Mouse (Mus musculus) cerebellum, postnatal 4 days (tissue): ENCODE results near the gene Nxf1.
A peak's percentile ranks its signal among the peaks of the same experiment; 100 is the strongest.
"Not testable (repeated sequence)": the region's sequence is repeated elsewhere in the genome, so short reads cannot be mapped to it uniquely, and the experiment has no call there.

ENCODE experiments used
- DNase-seq, 2 experiments: peaks; one replicate each; pipeline ENCODE4 v3.0.0; 2022; ENCODE audit warnings: low spot score in 2 of 2, mixed read lengths in 1 of 2

The Nxf1 gene

DNA sequence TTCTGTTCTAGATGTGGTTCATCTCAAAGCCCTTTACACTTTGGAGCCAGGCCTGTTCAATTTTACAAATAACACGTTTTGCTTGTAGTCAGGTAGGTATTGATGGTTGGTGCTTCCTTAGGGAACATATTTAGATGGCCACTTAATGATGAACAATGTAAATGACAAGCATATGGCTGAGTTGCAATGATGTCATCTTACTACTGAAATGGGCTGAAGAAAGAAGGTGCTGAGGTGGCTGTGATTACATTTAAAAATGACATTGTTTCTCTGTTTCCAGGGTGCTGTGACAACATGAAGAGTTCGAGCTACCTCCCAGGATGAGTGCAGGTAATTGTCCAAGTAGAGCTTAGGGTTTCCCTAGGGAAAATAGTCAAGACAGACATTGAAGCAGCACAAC, 32.5 kb upstream of the Nxf1 start:
- no peak for DNase-seq

DNA sequence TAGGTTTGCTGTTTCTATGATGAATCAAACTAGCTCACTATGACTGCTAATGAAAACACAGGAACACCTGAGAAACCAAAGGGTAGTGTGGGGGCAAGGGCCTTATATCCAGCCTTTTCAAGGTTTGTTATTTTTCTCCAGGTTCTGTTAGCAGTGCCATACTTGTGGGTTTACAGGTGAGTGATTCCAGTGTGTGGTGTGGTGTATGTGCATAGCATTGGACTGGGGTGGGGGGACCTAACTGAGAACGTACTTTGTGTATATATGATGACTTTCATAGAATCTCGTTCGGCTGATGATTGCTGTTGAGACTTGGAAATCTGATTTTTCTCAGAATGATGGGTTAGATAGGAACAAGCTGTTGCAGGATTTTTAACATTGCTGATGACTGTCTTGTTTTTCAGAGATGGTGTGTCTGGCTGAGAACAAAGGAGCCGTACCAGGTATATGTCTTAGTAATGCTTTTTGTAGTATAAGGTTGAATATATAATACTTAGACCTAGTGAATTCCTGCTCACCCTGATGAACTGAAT, 31.7 kb upstream of the Nxf1 start:
- no peak for DNase-seq

DNA sequence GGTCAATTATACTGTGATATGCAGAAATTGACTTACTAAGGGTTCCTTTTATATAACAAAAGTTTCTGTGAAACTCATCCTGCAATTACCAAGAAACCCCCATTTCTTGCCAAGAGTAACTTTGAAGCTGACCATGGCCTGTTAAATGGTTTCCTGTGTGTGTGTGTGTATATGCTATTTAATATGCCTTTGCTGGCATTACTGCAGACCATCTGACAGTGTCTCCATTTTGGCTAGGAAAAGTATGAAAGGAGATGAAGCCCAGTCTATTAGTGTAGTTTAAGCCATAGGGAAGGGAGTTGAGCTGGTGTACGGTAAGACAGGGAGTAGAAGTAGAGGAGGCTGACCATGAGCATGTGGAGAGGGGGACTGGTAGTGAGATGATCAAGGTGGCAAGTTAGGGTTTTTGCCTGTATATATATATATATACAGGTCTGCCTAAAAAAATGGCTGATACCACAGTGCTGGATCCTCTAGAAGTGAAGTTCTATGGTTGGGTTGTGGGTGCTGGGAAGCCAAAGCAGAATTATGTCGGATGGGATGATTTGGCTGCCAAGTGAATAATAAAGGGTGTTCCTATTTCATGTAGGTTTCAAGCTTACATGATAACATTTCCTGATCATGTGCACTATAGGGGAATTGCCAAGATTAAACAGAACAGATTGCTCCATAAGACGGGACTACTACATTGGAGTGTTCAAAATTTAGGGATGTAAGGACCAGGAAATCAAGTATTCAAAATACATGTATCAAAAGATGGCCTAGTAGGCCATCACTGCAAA, 30.1 kb upstream of the Nxf1 start:
- no peak for DNase-seq

DNA sequence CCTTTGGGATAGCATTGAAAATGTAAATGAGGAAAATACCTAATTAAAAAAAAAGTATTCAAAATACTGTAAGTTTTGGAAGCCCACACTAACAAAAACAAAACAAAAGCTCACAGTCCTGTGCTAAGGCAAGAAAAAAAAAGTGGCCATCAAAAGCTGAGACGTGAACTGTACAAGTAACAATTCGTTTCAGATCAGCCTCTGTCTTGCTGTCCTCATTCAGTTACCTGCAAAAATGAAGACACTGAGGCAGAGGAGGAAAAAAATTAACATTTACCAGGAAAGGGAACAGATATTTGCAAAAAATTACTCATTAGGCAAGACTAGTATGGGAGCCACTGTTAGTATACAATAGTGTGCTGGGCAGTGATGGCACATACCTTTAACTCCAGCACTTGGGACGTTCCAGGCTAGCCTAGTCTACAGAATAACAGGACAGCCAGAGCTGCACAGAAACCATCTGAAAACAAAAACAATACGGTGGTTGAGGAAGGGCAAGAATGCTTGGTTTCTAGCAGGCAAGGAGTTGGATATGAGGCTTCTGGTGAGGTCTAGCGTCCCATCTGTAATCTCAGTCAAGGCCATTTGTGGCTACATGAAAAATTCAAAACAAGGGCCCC, 29.3 kb upstream of the Nxf1 start:
- no peak for DNase-seq

DNA sequence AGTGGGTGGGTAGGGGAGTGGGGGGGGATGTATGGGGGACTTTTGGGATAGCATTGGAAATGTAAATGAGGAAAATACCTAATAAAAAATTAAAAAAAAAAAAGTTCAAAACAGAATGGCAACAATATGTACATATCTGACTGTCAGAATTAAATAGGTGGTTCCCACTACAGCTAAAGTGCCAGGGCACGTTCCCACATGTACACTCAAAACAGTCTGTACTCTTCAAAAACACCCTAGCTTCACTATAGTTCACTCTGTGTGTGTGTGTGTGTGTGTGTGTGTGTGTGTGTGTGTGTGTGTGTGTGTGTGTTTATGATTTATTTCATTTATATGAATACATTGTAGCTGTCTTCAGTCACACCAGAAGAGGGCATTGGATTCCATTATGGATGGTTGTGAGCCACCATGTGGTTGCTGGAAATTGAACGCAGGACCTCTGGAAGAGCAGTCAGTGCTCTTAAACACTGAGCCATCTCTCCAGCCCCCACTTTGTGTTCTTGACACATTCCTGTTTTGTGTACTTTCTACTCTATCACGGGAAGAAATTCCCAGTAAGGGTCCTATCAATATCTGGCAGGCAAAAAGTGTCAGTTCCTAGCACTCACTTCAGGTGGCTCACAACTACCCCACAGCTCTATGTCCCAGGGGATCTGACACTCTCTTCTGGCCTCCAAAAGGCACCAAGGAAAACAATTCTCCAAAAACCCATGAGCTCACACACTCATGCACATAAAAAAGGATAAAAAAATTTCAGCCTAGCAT, 28.4 kb upstream of the Nxf1 start:
- not testable (repeated sequence) for DNase-seq

DNA sequence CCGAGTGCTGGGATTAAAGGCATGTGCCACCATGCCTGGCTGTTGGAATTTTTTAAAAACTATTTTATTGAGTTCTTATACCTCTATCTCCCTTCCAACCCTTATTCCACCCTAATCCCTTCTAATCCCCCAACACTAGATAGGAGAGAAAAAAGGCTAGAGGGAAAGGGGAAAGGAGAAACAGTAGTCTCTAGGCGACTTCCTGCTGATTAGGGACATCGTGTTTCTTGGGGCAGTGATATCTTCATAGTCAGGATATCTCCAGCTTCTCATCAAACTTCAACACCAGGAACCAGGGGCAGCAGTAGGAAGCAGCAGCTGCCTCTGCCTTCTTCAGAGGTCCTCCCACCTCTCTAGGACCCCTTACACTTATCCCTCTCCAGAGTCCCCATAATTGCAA, 22.5 kb upstream of the Nxf1 start:
- no peak for DNase-seq

DNA sequence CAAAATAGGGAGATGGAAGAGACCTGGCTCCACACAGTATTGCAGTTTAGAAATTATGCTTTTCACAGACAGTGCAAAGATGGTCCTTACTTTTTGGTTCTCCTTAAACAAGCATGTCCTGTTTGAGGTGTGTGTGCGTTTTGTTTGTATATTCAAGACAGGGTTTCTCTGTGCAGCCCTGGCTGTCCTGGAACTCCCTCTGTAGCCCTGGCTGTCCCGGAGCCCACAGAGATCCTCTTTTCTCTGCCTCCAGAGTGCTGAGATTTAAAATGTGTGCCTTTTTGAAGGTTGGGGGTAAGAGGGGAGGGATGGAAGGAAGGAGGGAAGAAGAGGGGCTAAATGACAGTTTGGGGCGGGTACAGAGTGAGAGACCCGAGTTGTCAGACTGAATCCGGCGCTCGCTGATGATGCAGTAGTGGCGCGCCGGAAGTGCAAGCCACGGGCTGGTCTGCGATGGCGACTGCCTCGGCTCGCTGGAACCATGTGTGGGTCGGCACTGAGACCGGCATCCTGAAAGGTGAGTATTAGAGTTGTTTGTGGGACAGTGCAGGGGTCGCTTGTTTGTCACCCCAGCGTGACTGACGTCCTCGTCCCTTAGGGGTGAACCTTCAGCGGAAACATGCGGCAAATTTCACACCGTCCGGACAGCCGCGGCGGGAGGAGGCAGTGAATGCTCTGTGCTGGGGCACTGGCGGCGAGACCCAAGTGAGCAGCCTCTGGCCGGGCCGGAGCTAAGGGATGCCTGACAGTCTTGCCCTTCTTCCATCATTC, 21.3 kb upstream of the Nxf1 start, which contains the start of gene Wdr74:
Gene Wdr74 (plus strand): TSS at position 439 of the 771 bp plus-strand sequence.
- DNase-seq = peak; percentile 86 to 96

DNA sequence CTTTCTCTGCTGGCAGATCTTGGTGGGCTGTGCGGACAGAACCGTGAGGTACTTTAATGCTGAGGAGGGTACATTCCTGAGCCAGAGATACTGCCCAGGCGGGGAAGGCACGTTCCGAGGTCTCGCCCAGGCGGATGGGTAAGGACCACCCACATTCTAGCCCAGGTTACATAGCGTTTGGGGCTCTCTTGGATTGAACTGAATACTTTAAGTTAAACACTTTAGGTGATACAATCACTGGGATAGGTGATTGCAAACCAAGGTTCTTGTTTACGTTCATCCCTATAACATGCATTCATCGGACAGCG, 20.8 kb upstream of the Nxf1 start:
- no peak for DNase-seq

DNA sequence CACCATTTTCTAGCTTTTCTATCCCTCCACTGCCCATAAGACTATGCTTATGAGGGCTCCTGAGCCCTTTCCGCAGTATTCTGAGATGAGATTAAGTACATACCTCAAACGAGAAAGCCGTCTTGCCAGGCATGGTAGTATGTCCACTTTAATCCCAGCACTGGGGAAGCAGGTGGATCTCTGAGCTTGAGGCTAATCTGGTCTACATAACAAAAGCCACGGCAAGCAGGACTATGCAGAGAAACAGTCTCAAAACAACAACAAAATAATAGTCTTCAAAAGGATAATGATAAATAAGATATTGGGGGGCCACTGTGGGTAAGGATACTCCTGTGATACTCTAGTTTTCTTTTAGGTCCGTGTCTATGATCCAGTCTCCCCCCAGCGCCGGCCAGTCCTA, 18.0 kb upstream of the Nxf1 start:
- no peak for DNase-seq

DNA sequence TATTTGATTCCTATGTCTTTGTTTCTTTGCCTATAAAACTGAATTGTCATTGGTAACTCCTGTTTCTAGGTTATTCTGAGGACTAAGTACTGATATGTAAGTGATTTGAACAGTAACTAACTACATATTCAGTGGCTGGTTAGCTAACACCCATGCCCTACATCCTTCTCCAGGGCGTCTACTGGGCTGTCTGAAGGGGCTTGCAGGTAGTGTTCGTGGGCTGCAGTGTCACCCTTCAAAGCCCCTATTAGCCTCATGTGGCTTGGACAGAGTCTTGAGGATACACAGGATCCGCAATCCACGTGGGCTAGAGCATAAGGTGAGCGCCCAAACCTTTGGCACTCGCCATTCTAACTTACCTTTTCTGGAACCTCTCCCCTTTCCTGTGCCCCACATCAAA, 17.2 kb upstream of the Nxf1 start:
- DNase-seq = no peak

DNA sequence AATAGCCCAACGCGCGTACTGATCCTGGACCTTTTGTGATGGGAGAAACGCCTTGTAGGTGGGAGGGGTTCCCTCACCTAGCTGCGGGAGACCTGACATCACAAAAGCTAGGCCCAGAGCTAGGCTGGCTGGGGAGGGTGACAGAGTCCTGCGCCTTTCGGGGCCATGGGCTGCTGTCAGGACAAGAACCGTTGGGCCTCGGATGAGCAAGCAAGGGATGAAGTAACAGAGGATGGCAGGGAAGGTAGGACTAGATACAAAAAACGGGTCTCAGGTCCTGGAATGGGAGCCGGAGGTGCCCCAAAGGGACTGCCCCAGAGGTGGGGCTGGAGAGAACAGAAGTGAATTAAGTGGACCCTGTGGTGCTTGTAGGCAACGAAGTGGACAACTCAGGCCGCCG, 16.3 kb upstream of the Nxf1 start, which contains the start of gene 1700092M07Rik:
Gene 1700092M07Rik (plus strand): TSS at position 116 of the 400 bp plus-strand sequence.
- no peak for DNase-seq

DNA sequence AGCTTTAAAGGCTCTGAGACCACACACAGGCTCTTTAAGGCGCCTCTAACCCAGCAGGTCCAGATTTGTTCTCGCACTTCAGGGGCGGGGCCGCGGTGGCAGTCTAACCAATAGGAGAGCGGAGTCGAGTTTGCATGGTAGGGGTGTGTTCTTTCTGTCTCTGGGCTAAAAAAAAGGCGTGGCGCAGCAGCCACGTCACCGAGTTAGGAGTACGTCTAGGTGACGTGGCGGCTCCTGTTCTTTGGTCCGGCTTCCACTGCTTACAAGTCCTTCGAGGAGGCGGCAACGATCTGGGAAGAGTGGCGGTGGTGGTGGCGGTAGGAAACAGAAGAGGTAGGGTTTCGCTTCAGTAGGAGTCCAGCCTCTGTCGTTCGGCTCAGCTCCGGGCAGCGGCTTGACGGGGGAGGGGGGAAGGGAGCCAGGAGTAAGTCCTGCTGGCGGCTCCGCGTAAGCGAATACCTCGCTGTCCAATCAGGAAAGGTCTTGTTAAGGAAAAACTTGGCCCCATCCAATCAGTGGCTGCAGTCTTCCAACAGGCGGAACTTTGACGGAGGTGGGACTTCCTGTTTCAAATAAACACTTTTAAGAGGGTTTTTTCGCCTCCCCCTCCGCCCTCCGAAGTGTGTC, 15.5 kb upstream of the Nxf1 start, which contains the start of gene Stx5a:
Gene Stx5a (plus strand): TSS at position 171 of the 627 bp plus-strand sequence.
- peak; percentile 81 to 89 for DNase-seq

DNA sequence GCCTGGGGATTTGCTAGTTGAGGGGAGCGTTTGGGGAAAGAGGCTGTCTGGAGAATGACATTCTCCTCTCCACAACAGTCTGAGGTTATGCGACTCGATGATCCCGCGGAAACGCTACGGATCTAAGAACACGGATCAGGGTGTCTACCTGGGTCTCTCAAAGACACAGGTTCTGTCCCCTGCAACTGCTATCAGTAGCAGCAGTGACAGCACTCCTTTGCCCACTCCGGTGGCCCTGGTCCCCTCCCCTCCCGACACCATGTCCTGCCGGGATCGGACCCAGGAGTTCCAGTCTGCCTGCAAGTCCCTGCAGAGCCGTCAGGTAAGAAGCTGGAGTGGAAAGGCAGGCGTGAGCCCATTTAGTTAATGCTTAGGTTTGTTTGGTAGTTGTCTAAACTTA, 14.7 kb upstream of the Nxf1 start:
- DNase-seq = no peak

DNA sequence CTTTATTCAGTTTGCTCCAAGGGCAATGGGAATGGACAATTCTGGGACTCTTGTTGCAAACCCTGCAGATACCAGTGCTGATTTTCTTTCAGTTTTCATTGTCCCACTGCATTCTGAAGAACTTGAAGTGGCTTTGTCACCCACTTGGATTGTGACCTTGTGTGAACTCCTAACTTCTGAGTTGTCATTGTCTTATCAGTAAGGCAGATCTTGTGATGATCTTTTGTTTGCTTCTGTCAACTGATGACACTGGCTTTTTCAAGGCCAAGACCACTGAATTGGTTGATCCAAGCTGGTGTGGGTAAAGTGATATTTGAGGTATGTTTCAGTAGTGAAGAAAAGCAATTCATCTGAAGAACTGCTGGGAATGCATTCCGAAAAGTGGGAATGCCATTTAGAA, 11.5 kb upstream of the Nxf1 start:
- DNase-seq = no peak

DNA sequence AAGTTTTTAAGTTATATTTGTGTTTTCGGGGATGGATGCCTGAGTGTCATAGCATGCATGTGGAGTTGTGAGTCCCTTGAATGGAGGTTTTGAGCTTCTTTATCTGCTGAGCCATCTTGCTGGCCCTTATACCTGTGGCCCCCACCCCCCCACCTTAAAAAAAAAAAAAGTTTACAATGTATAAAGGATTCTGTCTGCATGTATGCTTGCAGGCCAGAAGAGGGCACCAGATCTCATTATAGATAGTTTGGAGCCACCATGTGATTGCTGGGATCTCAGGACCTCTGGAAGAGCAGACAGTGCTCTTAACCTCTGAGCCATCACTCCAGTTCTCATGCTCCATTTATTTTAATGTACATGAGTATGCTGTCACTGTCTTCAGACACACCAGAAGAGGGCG, 9.5 kb upstream of the Nxf1 start:
- DNase-seq = no peak

DNA sequence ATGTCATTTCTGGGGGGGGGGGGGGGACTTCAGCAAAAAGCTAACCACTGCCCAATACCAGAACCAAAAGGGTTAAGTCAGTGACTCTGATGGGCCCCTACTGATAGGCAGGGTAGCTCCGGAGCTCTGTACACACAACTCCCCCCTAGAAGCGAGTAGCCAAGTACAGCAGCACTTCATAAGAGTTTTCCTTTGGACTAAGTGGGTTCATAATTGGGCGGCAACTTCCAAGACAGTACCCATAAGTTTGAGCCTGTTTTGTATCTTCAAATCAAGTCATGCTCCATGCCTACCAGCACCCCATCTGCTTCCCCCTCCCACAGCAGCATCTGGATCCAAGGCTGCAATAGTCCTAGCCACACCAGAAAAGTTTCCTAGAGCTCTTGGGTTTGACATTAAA, 1.2 kb upstream of the Nxf1 start:
- no peak for DNase-seq

DNA sequence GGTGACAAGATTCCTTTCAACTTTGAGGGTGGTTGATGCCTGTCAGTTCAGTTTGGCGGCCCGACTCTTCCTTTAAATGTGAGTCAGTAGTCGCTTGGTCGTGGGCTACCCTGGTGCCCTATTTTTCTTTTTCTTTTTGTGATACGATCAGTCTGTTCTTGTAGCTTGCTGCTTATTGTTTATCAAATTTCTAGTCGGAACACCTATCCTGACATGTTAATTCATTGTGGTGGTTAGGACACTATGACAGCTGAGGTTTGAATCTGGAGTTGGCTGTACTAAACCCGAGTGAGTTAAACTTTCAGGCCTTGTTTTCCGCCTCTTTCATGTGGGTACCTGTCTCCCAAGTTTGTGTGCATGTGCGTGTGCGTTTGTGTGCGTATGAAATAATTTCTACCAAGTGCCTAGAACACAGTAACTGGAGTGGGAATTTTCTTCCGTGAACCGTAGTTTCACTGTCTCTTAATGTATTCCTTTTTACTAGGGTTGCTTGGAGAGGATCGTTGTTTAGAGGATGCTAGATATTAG, 662 bp downstream of the Nxf1 start:
- no peak for DNase-seq

DNA sequence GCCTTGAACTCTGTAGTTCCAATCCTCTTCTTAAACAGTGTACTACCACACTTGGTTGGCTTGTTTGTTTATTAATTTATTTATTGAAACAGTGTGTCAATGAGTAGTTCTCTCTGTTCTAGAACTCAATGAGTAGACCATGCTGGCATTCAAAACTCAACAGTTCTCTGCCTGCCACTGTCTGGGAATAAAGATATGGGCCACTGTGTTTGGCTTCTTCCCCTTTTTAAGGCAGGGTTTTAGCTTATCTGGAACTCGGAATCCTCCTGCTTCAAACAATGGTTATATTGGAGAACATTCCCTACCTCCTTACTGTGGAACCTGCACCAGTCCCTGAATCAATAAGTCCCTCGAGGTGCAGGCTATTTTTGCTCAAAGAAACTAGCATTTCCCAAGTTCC, 2.0 kb downstream of the Nxf1 start:
- no peak for DNase-seq

DNA sequence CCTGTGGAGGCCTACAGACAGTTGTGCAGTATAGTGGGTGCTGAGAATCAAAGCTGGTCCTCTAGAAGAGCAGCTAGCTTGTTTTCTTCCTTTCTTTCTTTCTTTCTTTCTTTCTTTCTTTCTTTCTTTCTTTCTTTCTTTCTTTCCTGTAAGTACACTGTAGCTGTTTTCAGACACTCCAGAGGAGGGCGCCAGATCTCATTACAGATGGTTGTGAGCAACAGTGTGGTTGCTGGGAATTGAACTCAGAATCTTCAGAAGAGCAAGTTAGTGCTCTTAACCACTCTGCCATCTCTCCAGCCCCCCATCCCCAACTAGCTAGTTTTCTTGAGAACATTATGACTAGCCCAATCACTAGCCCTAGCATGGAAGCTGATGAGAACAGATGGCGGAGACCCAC, 3.9 kb downstream of the Nxf1 start:
- DNase-seq = no peak

DNA sequence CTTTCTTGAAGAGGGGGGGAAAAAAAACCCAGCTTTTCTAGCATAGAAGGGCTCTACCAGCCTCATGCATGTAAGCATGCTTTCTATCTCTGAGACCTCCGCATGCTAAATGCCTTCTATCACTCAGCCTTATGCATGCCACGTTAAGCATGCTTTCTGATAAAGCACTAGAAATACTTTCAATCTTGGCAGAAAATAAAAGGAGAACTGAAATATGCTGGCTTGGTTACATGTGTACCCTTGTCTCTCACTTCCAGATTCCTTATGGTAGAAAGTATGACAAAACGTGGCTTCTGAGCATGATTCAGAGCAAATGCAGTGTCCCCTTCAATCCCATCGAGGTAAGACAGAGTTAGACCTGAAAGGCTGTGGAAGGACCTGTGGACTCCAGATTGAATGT, 6.4 kb downstream of the Nxf1 start:
- no peak for DNase-seq

DNA sequence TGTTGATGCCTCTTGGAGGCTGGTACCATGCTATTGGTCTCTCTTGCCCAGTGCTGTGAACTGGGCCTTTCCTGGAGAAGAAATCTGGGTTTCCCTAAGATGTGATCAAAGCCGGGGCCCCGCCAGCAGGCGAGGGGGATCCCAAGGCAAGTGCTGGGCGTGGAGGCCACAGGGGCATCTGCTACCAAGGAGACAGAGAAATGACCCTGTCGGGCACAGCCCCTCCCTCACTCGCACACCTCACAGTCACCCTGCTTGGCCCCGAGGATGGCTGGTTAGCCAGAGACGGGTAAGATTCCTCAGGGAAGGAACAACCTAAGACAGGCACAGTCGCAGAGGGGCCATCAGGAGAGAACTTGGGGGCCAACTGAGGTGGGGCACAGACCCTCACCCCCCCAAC, 8.7 kb downstream of the Nxf1 start:
- no peak for DNase-seq
